Mouse (Mus musculus): ENCODE data around the gene Med15.
"Not testable (repeated sequence)": the region's sequence is repeated elsewhere in the genome, so short reads cannot be mapped to it uniquely, and the experiment has no call there.

Gene Med15

GRCm38 (mm10) chr16:17647156-17647555, 85.5 kb downstream of the Med15 start:
- peak; percentile 32 for DNase-seq

- DNase-seq, result peak; percentile 83
Measured at GRCm38 (mm10) chr16:17646310-17647114, 86.2 kb downstream of the Med15 start, which contains the start of gene Ccdc74a. Gene Ccdc74a (plus strand): TSS chr16:17646470.

GRCm38 (mm10) chr16:17643437-17643990, 89.2 kb downstream of the Med15 start:
- DNase-seq, result peak; percentile 19

- DNase-seq, result peak; percentile 91
Measured at GRCm38 (mm10) chr16:17642311-17642710, 90.4 kb downstream of the Med15 start.

GRCm38 (mm10) chr16:17641301-17641700, 91.4 kb downstream of the Med15 start:
- peak; percentile 35 for DNase-seq

- peak; percentile 31 for DNase-seq
Measured at GRCm38 (mm10) chr16:17640706-17641105, 92.0 kb downstream of the Med15 start.

GRCm38 (mm10) chr16:17639951-17640350, 92.7 kb downstream of the Med15 start:
- DNase-seq, result peak; percentile 13

- peak; percentile 14 for DNase-seq
Measured at GRCm38 (mm10) chr16:17639081-17639480, 93.6 kb downstream of the Med15 start.

GRCm38 (mm10) chr16:17638036-17638628, 94.6 kb downstream of the Med15 start:
- DNase-seq, result peak; percentile 16

- no peak for DNase-seq
Measured at GRCm38 (mm10) chr16:17637610-17638009, 95.1 kb downstream of the Med15 start.

GRCm38 (mm10) chr16:17636904-17637303, 95.8 kb downstream of the Med15 start:
- no peak for DNase-seq

- DNase-seq, result no peak
Measured at GRCm38 (mm10) chr16:17633481-17634181, 99.1 kb downstream of the Med15 start.

GRCm38 (mm10) chr16:17632580-17632979, 100.1 kb downstream of the Med15 start:
- no peak for DNase-seq

GRCm38 (mm10) chr16:17626269-17626555, 106.5 kb downstream of the Med15 start:
- DNase-seq, result no peak

GRCm38 (mm10) chr16:17625488-17626268, 107.0 kb downstream of the Med15 start:
- no peak for DNase-seq

GRCm38 (mm10) chr16:17621936-17622335, 110.8 kb downstream of the Med15 start:
- DNase-seq, result no peak

- peak; percentile 84 for DNase-seq
Measured at GRCm38 (mm10) chr16:17619198-17620105, 113.2 kb downstream of the Med15 start, which contains the start of gene Smpd4. Gene Smpd4 (plus strand): TSS chr16:17619354.

GRCm38 (mm10) chr16:17617922-17618565, 114.6 kb downstream of the Med15 start:
- peak; percentile 55 for DNase-seq

- DNase-seq, result no peak
Measured at GRCm38 (mm10) chr16:17616212-17616611, 116.5 kb downstream of the Med15 start.

GRCm38 (mm10) chr16:17614740-17615139, 118.0 kb downstream of the Med15 start:
- not testable (repeated sequence) for DNase-seq

GRCm38 (mm10) chr16:17611383-17611782, 121.3 kb downstream of the Med15 start:
- DNase-seq, result no peak
